Mouse (Mus musculus): ENCODE data around the gene Cox19. TPM values are rescaled to one million over a fixed set of nuclear protein-coding genes. Genes with fewer than 3 reads are reported as not detected.

Cox19 gene
- total and polyA plus RNA-seq, 3 experiments, result 53.0 to 73.2 TPM; not detected in 1

GRCm38 (mm10) chr5:139367884-139368458, 16.8 kb upstream of the Cox19 start:
- no peak for DNase-seq (ENCODE audit: low read depth, low spot score)
- Histone ChIP-seq H3K9me3 (replicated peaks; ENCODE audit: insufficient read depth, low read length) (no peaks in the 10 kb centered on the region), H3K9ac (ENCODE audit: control insufficient read depth, low read depth, low read length, poor library complexity, severe bottlenecking) (no peak overlapping the region), H3K79me2 (ENCODE audit: control insufficient read depth, insufficient read depth, low read length, poor library complexity) (peaks cover 2% of the 10 kb centered on the region; the same call in 1 of the 2 replicates), H3K36me3 (ENCODE audit: control insufficient read depth in 1 of 2, insufficient read depth in 2 of 2, low read length in 2 of 2) (no peaks in the 10 kb centered on the region; a peak in 1 of 4 replicates), H3K27ac (ENCODE audit: control insufficient read depth, low read depth, low read length) (no peak overlapping the region), H3K27me3 (ENCODE audit: control insufficient read depth in 1 of 2, insufficient read depth in 2 of 2, low read length in 2 of 2) (no peaks in the 10 kb centered on the region), H3K4me1 (ENCODE audit: control insufficient read depth in 1 of 2, insufficient read depth in 2 of 2, low read length in 2 of 2) (peaks cover 0 to 5% of the 10 kb centered on the region in 2 experiments; a peak in 2 of 4 replicates), H3K4me3 (ENCODE audit: control insufficient read depth in 1 of 2, insufficient read depth in 1 of 2, low read depth in 2 of 2, low read length in 2 of 2) (no peak overlapping the region)
- TF ChIP-seq NELFE (IDR thresholded peaks at IDR 0.05; ENCODE audit: low read depth, low read length) (no peak), MYC (IDR thresholded peaks at IDR 0.05; ENCODE audit: low read depth, low read length) (no peak), BHLHE40 (IDR thresholded peaks at IDR 0.05; ENCODE audit: borderline replicate concordance, low read depth, low read length) (no peak), SMC3 (IDR thresholded peaks at IDR 0.05; ENCODE audit: low read depth, low read length) (no peak), POLR2AphosphoS5 (IDR thresholded peaks at IDR 0.05; ENCODE audit: borderline replicate concordance, low read depth, low read length) (no peak), NRF1 (IDR thresholded peaks at IDR 0.05; ENCODE audit: insufficient read depth, low read depth, low read length, poor library complexity, severe bottlenecking) (no peak), ZC3H11A (IDR thresholded peaks at IDR 0.05; ENCODE audit: low read depth, low read length) (no peak), MAZ (IDR thresholded peaks at IDR 0.05; ENCODE audit: low read depth, low read length) (no peak), MEF2A (IDR thresholded peaks at IDR 0.05; ENCODE audit: extremely low read depth, insufficient replicate concordance, low read depth, low read length, poor library complexity, severe bottlenecking) (no peak), UBTF (IDR thresholded peaks at IDR 0.05; ENCODE audit: borderline replicate concordance, insufficient read depth, low read depth, low read length) (no peak), JUND (IDR thresholded peaks at IDR 0.05; ENCODE audit: low read depth, low read length) (no peak), KAT2A (conservative IDR thresholded peaks at IDR 0.05; ENCODE audit: low read depth, low read length) (no peak), TBP (IDR thresholded peaks at IDR 0.05; ENCODE audit: low read depth, low read length) (no peak), POLR2A (IDR thresholded peaks at IDR 0.05; ENCODE audit: control insufficient read depth in 1 of 2, insufficient read depth in 1 of 2, low read depth in 1 of 2, low read length in 2 of 2, poor library complexity in 1 of 2) (no peak), USF2 (IDR thresholded peaks at IDR 0.05; ENCODE audit: borderline replicate concordance in 1 of 2, insufficient read depth in 1 of 2, low read depth in 1 of 2, low read length in 2 of 2) (no peak)

- Histone ChIP-seq H3K27me3 (ENCODE audit: control insufficient read depth in 1 of 2, insufficient read depth in 2 of 2, low read length in 2 of 2) (no peaks in the 10 kb centered on the region), H3K27ac (ENCODE audit: control insufficient read depth, low read depth, low read length) (no peak overlapping the region), H3K4me3 (ENCODE audit: control insufficient read depth in 1 of 2, insufficient read depth in 1 of 2, low read depth in 2 of 2, low read length in 2 of 2) (no peak overlapping the region), H3K9me3 (replicated peaks; ENCODE audit: insufficient read depth, low read length) (no peaks in the 10 kb centered on the region), H3K79me2 (ENCODE audit: control insufficient read depth, insufficient read depth, low read length, poor library complexity) (no peaks in the 10 kb centered on the region), H3K9ac (ENCODE audit: control insufficient read depth, low read depth, low read length, poor library complexity, severe bottlenecking) (no peak overlapping the region), H3K36me3 (ENCODE audit: control insufficient read depth in 1 of 2, insufficient read depth in 2 of 2, low read length in 2 of 2) (no peaks in the 10 kb centered on the region; a peak in 1 of 4 replicates), H3K4me1 (ENCODE audit: control insufficient read depth in 1 of 2, insufficient read depth in 2 of 2, low read length in 2 of 2) (no peaks in the 10 kb centered on the region)
- DNase-seq (ENCODE audit: low read depth, low spot score), result no peak
- TF ChIP-seq ZNF384 (IDR thresholded peaks at IDR 0.05; ENCODE audit: low read depth, low read length) (no peak), MEF2A (IDR thresholded peaks at IDR 0.05; ENCODE audit: extremely low read depth, insufficient replicate concordance, low read depth, low read length, poor library complexity, severe bottlenecking) (no peak), NRF1 (IDR thresholded peaks at IDR 0.05; ENCODE audit: insufficient read depth, low read depth, low read length, poor library complexity, severe bottlenecking) (no peak), E2F4 (IDR thresholded peaks at IDR 0.05; ENCODE audit: borderline replicate concordance, low read depth, low read length) (no peak), USF1 (IDR thresholded peaks at IDR 0.05; ENCODE audit: low read depth, low read length) (no peak), SIN3A (IDR thresholded peaks at IDR 0.05; ENCODE audit: low read length) (no peak), POLR2AphosphoS2 (IDR thresholded peaks at IDR 0.05; ENCODE audit: low read length) (no peak), CHD1 (IDR thresholded peaks at IDR 0.05; ENCODE audit: low read depth, low read length) (no peak), EP300 (IDR thresholded peaks at IDR 0.05; ENCODE audit: low read depth in 1 of 2, low read length in 2 of 2) (no peak), ZKSCAN1 (IDR thresholded peaks at IDR 0.05; ENCODE audit: low read depth, low read length) (no peak), HCFC1 (IDR thresholded peaks at IDR 0.05; ENCODE audit: low read depth, low read length) (no peak), ETS1 (IDR thresholded peaks at IDR 0.05; ENCODE audit: low read depth, low read length) (no peak), SMC3 (IDR thresholded peaks at IDR 0.05; ENCODE audit: low read depth, low read length) (no peak), RCOR1 (IDR thresholded peaks at IDR 0.05; ENCODE audit: low read depth, low read length) (no peak), RAD21 (IDR thresholded peaks at IDR 0.05; ENCODE audit: low read depth, low read length) (no peak), ZMIZ1 (IDR thresholded peaks at IDR 0.05; ENCODE audit: low read depth, low read length) (no peak), CHD2 (IDR thresholded peaks at IDR 0.05; ENCODE audit: low read length) (no peak), GATA1 (IDR thresholded peaks at IDR 0.05; ENCODE audit: low read depth, low read length) (no peak)
Observed at GRCm38 (mm10) chr5:139366484-139366883, 15.3 kb upstream of the Cox19 start.
